Mouse (Mus musculus) macrophage (primary cell): Measurements from ENCODE around the gene Zfp423. TPM values are rescaled to one million over a fixed set of nuclear protein-coding genes. Genes with fewer than 3 reads are reported as not detected.

Experiments
- H3K27ac ChIP-seq: fragments of 350-480 bp; formaldehyde crosslinking; 2 replicates; pipeline ENCODE4 v1.9.0; 2021
- H3K36me3 ChIP-seq: fragments of 350-480 bp; formaldehyde crosslinking; 2 replicates; pipeline ENCODE4 v1.9.0; 2021; ENCODE audit errors: inconsistent target
- H3K4me3 ChIP-seq: fragments of 350-480 bp; formaldehyde crosslinking; 2 replicates; pipeline ENCODE4 v1.9.0; 2021; ENCODE audit errors: inconsistent target
- H3K79me2 ChIP-seq: fragments of 350-480 bp; formaldehyde crosslinking; 2 replicates; pipeline ENCODE4 v1.9.0; 2021; ENCODE audit errors: inconsistent target
- whole genome bisulfite sequencing: methylation state at CpG from one replicate; pipeline ENCODE4 v1.1.7; 2026; ENCODE audit warnings: inconsistent platforms; ENCODE audit not compliant: missing documents; 5-methylcytosine and 5-hydroxymethylcytosine counted together
- polyA plus RNA-seq: library from polyadenylated mRNA; stranded (reverse); fragments of 250-400 nt; gene quantifications from 3 replicates; pipeline ENCODE4 v1.2.4, GENCODE M21; 2018; ENCODE audit warnings: inconsistent platforms

Zfp423 gene
- polyA plus RNA-seq, 1 experiment from 2014 or later = not detected

DNA sequence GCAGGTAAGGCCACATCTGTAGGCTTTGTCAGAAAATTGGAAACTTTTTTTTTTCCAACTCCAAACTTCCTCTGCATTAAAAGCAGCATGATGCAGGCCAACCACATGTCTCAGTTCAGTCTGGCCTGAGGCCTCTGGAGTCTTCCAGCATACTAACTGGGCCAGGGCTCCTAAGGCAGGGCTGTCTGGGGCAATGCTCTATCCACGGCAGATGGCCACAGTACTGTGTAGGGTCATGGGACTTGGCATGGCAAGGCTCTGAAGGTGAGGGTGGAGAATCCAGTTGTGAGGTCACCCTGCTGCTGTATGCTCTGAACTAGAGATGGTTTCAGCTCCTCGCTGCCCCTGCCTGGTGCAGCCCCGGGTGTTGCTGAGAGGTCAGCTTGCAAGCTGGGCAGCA, 289.2 kb downstream of the Zfp423 start:
- Histone ChIP-seq H3K4me3 (no peak overlapping the region), H3K36me3 (no peaks in the 10 kb centered on the region), H3K27ac (no peak overlapping the region), H3K79me2 (no peaks in the 10 kb centered on the region)
- 91% methylated on average over 3 of the region's 3 CpGs for WGBS

DNA sequence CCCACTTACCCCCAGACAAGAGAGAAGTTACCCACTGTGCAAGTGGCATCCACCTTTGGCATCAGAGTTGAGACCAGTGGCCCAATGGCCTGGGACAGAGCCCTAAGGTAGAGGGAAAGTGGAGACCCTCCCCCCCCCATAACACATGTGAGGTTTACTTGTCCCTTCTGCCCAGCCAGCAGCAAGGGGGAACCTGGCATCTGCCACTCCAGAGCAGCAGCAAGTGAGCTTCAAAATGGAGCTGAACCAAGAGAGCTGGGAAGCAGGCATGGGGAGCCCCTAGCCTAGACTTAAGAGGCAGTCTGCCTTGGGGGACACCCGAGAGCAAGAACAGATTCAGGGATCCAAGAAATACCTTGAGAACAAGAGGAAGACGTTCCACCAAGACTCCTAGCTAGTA, 290.7 kb downstream of the Zfp423 start:
- Histone ChIP-seq H3K79me2 (no peaks in the 10 kb centered on the region), H3K27ac (no peak overlapping the region)
- 96% methylated on average over 2 of the region's 2 CpGs for WGBS

DNA sequence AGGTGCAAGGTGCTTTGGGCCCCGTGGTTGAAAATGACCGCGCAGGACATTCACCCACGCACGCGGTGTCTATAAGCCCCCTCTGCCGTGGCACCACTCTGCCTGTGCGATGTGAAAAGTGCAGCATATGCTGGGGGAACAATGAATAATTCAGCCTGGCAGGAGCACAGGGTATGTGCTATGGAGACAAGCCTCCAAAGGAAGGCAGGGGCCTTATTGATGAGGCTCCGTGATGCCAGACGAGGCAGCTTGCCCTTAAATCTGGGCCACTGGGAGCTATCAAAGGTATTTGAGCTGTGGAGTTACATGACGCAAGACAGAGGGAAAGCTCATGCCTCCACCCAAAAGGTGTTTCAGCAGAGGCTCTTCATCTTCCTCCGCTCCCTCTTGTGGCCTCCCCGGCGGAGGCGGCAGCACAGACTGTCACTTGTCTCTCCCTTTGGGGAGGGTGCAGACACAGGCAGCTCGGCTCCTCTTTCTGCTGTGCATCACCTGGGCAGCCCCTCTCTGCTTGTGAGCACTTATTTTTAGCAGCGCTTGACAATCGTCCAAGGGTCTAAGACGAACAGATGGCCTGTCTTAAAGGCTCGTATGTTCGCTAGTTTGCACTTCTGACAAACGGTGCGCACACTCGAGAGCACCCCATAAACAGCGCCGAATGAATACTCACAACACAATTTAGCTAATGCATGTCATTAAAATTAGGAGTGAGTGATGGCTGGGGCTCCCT, 291.3 kb downstream of the Zfp423 start:
- 90% methylated on average over 25 of the region's 26 CpGs for WGBS
- no peaks in the 10 kb centered on the region for H3K36me3 ChIP-seq
- H3K27ac ChIP-seq = no peak overlapping the region
- no peak overlapping the region for H3K4me3 ChIP-seq
- H3K79me2 ChIP-seq = no peaks in the 10 kb centered on the region

More for the DNA sequence above, 290.7 kb downstream of the Zfp423 start:
- H3K36me3 ChIP-seq = no peaks in the 10 kb centered on the region
- no peak overlapping the region for H3K4me3 ChIP-seq

DNA sequence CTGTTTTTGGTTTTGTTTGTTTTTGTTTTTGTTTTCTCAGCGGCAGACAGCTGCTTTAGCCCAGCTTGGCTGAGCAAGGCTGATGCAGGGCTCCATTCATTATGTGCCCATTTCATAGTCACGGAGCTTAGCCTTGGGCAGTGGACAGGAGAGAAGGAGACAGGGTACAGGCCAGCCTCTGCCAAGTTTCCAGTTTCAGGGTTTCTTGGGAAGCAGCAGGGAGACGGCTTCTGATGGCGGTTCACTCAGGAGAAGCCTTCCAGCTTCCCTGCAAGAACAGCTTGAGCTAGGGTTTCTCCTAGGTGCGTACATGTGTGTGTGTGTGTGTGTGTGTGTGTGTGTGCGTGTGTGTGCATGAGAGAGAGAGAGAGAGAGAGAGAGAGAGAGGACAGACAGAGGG, 292.1 kb downstream of the Zfp423 start:
- Histone ChIP-seq H3K4me3 (no peak overlapping the region), H3K79me2 (no peaks in the 10 kb centered on the region), H3K36me3 (no peaks in the 10 kb centered on the region), H3K27ac (no peak overlapping the region)
- WGBS = 89% methylated on average over 6 of the region's 6 CpGs

DNA sequence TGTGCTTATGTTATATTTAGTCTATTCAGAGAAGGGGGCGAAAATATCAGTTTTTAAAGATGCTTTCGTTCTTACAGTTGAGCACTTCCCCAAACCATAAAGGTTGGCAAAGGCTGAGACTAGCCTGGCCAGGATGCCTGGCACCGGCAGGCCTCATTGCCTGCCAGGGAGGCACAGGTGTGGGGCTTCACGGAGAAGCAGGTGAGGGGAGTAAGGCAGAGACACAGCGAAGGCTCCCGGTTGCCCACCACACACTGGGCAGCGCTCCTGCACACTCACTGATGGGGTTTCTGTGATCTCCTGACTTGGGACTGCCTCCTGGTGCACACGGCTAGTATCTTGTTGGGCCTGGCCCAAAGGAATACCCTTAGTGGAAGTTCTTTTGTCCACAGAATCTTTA, 294.1 kb downstream of the Zfp423 start:
- Histone ChIP-seq H3K4me3 (no peak overlapping the region), H3K79me2 (no peaks in the 10 kb centered on the region), H3K27ac (no peak overlapping the region), H3K36me3 (no peaks in the 10 kb centered on the region)
- 85% methylated on average over 8 of the region's 8 CpGs for WGBS

DNA sequence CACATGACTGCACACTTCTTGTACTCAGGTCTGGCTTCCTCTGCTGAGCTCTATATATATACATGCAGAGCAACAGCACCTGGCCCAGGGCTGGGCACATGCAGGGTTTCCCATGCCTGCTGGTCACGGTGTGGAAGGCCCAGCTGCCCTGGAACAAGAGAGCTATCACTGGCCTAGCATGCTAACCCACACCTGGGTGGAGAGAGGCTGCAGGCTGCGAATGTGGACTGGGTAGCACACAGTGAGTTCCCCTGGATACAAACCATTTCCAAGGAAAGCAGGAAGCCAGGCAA, 295.2 kb downstream of the Zfp423 start:
- H3K36me3 ChIP-seq = no peaks in the 10 kb centered on the region
- WGBS = 72% methylated on average over 2 of the region's 2 CpGs
- no peaks in the 10 kb centered on the region for H3K79me2 ChIP-seq
- no peak overlapping the region for H3K4me3 ChIP-seq
- no peak overlapping the region for H3K27ac ChIP-seq

DNA sequence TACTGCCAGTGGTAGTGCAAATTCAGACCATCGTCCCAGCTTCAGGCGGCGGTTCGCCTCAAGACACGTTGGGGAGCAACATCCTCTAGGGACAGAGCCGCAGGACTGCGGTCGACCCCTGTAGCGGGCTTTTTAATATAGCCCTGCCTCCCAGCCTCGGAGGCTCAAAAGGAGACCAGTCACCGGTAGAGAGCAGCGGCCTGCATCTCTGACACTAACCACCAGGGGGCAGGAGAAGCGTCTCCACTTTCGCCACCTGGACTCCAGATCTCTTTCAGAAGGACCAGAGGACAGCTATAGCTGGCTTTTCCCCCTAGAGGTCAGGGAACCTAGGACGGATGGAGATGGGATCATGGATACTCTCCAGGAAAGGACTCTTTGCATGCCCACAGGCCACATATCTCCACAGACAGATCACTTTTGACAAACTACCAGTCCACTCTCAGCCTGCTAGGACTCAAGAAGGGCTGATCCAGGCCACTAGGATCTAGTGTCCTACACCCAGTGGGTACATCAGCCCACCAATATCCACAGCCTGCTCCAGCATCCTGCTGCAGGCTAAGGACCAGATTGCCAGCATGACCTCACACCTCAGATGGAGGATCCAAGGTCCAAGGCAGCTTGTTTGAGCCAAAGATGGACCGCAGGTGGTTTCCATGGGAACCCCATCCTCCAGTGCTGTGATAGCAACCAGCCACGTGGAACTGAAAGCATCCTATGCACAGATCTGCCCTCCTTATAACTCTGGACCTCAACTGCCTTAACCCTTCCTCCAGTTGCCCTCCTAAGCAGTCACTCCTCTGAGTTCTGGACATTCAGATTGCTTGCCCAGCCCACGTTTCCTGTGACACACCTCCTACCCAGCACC, 295.8 kb downstream of the Zfp423 start:
- no peaks in the 10 kb centered on the region for H3K79me2 ChIP-seq
- no peaks in the 10 kb centered on the region for H3K36me3 ChIP-seq
- WGBS = 8% methylated on average over 18 of the region's 18 CpGs
- no peak overlapping the region for H3K27ac ChIP-seq
- no peak overlapping the region for H3K4me3 ChIP-seq

DNA sequence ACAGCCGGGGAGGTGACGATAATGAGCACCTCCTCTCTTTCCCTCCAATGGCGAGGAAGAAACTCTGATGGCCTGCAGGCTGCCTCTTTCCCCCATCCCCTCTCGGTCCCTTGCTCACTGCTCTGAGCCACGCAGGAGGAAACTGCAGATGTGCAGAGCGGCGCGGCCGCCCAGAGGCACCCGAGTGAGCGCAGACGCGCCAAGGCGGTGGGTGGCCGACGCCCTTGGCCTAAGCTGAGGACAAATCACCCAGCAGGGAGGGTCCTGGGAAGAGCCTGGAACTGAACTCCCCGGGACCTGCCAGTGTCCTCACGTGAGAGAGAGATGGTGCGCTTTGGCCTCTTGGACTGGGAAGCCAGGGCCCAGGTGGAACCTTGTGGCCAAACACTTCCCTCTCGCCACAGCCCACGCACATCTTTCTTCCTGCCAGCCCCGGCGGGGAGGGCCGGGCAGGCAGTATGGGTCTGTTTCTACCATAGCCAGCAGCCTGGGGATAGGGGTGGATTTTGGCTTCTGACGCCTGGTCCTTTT, 296.5 kb downstream of the Zfp423 start:
- WGBS = 3% methylated on average over 24 of the region's 25 CpGs
- Histone ChIP-seq H3K36me3 (no peaks in the 10 kb centered on the region), H3K79me2 (no peaks in the 10 kb centered on the region), H3K4me3 (no peak overlapping the region), H3K27ac (no peak overlapping the region)

DNA sequence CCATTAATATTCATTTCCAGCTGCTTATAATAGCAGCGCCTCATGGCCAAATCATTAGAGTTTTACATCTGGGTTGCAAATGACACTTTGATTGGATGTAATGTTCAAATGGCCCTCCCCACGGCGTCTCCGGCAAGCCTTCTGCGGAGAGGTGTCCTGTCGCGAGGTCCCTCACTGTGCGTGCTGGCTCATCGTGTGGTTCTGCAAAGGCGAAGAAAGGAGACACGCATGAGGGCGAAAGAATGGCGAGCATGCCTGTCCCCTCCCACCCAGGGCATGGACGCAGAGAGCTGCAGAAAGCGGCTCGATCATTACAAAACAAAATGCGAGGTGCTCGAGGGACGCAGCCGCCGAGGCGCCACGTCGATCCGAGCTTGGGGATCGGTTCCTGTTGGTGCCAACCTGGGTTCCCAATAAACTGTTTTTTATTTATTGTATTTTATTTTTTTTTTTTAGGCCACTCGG, 297.1 kb downstream of the Zfp423 start:
- Histone ChIP-seq H3K27ac (no peak overlapping the region), H3K79me2 (no peaks in the 10 kb centered on the region), H3K36me3 (no peaks in the 10 kb centered on the region), H3K4me3 (no peak overlapping the region)
- 9% methylated on average over 27 of the region's 27 CpGs for WGBS

DNA sequence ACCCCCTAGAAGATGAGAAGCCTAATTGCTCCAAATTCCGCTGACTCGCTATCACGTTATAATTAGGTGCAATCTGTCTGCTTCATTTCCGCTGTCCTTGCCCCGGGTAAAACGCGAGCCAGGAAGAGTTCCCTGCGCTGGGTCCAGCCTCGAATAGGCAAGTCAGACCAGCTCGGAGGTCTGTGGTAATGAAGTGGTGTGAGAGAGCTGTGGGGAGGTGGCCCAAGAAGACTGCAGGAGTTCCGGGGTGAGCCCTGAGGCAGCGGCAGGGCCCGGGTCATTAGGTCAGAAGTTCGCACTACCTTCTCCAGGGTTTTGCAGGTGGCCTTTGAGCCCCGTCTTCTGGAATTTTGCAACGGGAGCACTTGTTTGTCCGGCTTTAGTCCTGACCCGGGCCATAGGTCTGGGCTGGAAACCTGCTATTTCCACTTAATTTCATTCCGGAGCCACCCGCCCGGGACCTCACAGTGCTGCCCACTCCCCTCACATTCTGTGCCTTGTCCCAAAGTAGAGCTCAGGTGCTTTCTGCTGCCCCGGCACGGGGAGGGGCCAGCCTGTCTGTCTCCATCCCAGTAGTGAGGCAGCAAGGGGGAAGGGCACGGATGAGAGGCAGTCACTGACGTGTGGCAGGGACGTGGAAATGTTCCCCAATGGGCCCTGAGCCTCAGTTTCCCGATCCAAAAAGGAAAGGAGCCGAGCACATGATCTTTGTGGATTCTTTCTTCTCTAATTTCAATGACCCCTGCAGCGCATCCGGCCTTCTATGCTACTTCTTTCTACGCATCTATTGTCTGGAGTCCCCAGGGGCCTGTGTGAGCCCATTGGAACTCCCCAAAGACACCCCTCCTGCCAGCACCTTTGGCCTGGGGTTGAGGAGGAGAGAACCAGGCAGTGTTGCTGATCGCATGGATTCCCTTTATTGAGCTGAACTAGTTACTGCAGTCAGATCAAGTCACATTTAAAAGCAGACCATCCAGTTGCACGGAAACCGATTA, 298.2 kb downstream of the Zfp423 start:
- Histone ChIP-seq H3K36me3 (no peaks in the 10 kb centered on the region), H3K4me3 (no peak overlapping the region), H3K79me2 (no peaks in the 10 kb centered on the region), H3K27ac (no peak overlapping the region)
- 29% methylated on average over 34 of the region's 34 CpGs for WGBS

DNA sequence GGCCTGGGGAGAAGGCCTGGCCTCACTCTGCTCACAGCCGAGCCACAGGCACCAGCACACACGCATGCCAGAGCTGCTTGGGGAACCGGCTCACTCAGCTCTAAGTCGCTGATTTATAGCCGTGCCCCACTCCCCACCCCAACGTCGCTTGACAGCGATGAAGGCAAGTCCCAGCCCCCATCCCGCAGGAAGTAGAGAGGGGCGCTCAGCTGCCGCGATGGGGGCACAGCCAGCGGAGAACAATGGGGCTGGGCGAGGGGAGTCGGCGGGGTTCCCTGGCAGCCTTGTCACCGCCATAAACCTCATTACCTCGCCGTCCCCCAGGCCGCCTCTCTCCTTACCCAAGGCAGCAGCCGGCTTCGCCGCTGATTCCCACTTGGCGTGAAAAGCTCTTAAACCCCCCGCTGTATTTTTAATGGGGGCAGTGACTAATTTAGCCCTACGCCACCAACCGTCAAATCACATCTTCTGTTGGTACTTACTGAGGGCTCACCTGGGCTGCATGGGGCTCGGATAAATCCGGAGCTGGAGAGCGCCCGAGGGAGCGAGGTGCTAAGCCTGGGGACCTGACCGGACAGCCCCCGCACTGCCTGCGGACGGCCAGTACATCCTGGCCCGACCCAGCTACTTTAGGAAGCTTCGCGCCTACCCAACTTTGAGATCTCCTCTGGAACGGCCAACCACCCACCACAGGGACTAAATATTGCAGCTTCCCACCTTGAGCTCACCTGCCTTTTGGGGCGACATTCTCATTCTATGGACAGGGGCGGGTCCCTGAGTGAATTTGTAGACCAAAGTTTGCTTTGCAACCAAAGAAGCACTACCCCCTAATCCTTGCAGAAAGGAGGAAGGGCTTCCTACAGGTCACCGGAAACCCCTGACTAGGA, 299.1 kb downstream of the Zfp423 start:
- no peak overlapping the region for H3K4me3 ChIP-seq
- no peak overlapping the region for H3K27ac ChIP-seq
- no peaks in the 10 kb centered on the region for H3K79me2 ChIP-seq
- H3K36me3 ChIP-seq = no peaks in the 10 kb centered on the region
- 3% methylated on average over 43 of the region's 43 CpGs for WGBS

DNA sequence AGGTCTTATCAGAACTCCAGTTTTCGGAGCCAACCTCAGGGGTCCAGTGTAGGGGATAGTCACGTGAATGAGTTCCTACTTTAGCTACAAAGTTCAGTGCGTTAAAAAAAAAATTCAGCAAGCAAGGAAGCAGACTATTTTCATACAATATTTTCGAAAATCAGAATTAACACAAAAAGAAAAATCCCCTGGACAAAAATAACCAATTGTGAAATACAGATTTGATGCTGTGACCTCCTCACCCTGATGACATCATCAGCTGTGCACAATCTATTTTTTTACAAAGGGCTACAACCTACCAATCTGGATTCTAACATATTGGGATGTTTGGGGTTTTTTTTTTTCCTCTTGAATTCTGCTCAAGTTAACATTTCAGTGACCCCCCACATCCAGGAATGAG, 301.9 kb downstream of the Zfp423 start:
- Histone ChIP-seq H3K36me3 (no peaks in the 10 kb centered on the region), H3K4me3 (no peak overlapping the region), H3K27ac (no peak overlapping the region), H3K79me2 (no peaks in the 10 kb centered on the region)
- WGBS = 83% methylated on average over 4 of the region's 4 CpGs

DNA sequence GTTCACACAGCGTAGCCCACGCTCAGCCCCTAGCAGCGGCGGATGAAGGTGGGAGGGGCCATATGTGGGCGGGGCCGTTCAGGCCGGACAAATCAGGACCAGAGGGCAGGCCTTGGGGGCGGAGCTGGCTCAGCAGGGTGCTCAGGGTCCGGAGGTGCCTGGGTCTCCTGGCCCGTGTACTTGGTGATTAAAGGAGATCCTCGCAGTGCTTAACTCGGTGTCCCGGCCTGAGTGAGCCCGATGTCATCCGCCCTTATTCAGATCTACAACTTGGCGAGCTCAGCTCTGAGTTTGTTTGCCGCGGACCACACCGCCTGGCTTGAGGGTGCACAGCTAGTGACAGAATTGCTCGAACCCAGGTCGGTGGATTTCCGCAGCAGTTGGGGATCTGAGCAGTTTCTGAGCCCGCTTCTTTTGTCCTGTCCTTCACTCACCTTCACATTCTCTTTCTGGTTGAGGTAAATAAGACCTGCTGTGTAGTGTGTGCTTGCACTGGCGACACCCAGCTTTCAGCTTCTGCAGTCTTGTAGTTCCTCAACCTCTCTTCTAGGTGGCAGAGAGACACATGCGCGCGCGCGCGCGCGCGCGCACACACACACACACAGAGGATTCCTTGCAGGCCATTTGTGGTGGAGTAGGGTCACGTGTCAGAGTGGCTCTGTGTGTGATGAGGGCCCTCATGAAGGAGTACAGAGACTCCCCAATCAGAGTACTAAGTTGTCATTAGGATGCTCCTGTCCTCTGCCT, 302.7 kb downstream of the Zfp423 start:
- Histone ChIP-seq H3K79me2 (no peaks in the 10 kb centered on the region), H3K36me3 (no peaks in the 10 kb centered on the region), H3K27ac (no peak overlapping the region), H3K4me3 (no peak overlapping the region)
- 10% methylated on average over 35 of the region's 35 CpGs for WGBS
